Mouse (Mus musculus): Measurements from ENCODE around the gene Slco3a1. TPM values are rescaled to one million over a fixed set of nuclear protein-coding genes. Genes with fewer than 3 reads are reported as not detected.

Gene Slco3a1
- total RNA-seq, 2 experiments from 2014 or later = 3.3 to 4.4 TPM

DNA sequence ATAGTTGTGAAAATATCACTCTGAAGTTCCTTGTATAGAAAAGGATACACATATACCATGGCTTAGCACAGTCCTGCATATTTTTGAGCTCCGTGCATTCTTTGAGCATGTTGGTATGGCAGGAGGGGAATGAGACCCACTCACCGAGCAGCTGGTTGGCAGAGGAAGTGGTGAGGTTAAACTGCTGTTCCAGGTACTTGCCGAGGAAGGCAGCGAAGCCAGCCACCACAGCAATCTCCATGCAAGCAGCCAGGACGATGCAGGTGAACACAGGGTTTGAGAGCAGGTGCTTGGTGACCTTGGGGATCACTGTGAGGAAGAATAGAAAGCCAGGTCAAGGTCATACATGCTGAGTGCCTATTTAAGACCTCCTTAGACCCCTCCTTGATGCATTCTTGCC is 226.9 kb downstream of the Slco3a1 start:
- ATAC-seq (replicated peaks; ENCODE audit: low FRiP score, poor library complexity, severe bottlenecking) = no peak

DNA sequence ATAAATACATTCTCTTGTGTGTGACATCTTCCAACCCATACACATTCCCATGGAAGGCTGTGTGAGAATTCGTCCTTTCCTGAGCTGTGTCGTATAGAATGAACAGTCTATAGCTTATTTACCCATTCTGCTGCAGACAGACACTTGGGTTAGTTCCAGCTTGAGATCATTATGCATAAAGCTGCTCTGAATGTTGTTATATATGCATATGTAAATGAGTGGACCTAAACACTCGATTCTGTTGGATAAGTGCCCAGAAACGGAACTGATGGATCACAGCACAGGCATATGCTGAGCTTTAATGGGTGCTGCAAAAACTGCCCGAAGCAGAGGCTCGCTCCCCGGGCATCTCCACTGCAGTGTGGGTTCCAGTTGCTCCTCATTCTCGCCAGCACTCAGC is 229.5 kb downstream of the Slco3a1 start:
- no peak for ATAC-seq (replicated peaks; ENCODE audit: low FRiP score, poor library complexity, severe bottlenecking)

DNA sequence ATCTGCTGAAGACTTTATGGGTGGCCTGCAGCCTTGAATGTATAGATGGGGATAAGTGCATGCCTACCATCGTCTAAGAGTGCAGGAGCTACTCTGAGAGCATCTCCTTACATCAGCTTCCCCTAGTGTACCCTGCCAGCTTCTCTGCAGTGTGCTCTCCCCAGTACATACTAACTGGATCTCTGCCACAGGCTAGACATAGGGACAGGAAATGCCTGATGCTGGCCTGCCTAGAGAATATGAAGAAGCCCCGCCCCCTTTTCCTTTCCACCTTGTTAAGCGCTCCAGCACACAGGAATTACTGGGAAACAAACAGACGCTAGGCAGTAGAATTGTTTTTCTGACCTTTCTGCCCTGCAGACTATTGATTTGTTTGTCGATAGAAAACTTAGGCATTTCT is 230.9 kb downstream of the Slco3a1 start:
- no peak for ATAC-seq (replicated peaks; ENCODE audit: low FRiP score, poor library complexity, severe bottlenecking)

DNA sequence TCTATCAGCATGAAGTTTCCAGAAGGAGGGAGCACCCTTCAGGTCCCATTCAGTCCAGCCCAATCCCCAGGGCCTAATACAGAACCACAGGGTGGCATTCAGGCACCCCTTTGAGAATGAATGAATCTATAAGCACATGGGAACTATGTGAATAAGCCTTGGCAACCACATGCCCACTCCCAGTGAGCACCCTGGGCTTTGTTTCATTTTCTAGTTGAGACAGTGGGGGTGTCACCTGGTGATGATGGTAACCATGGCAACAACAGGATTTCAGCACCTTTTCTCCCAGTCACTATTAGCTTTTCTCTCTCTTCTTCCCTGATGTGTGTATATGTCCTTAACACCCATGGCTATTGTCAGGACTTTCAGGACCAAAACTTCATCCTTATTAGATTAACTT is 231.4 kb downstream of the Slco3a1 start:
- ATAC-seq (replicated peaks; ENCODE audit: low FRiP score, poor library complexity, severe bottlenecking) = no peak

DNA sequence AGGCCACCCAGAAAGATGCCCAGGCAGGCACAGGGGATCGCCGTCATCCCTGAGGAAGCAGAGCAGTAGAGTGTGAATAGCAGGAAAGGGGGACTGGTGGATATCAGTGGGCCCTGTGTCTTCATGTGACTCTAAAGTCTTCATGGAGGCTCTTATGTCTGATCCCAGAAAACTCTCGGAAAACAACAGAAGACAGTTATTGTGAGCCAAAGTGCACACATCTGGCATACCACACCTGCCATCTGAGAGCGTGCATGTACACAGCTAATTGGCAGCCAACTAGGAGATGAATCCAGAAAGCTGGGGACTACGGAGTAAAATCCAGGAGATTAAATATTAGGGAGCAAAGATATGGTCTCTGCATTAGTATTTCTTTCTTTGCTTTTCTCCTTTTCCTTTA is 233.9 kb downstream of the Slco3a1 start:
- no peak for ATAC-seq (replicated peaks; ENCODE audit: low FRiP score, poor library complexity, severe bottlenecking)

DNA sequence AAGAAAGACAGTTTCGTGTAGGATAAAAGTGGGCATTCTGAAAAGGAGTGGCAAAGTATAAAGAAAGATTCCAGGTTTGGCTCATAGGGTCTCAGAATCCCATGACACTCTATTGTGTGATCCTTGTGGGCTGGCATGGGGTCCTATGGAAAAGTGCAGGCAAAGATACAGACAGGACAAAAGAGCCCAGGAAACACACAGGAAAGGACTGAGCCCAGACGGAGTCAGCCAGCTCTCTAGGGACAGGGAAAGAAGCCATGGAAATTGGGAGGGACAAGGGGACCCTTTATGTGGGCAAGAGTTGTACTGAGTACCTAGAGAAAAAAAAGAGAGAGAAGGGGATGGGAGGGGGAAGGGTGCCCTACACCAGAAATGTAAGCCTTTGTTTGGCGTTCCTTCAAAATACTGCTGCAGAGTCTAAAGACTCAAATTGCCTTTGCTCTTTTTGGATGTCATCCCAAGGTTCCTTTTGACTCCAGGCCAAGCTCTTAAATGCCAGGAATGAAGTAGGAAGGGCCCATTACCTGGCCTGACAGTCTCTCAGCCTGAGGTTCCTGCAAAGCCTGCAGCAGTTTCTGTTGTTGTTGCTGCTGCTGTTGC is 238.6 kb downstream of the Slco3a1 start:
- ATAC-seq (replicated peaks; ENCODE audit: low FRiP score, poor library complexity, severe bottlenecking) = no peak

DNA sequence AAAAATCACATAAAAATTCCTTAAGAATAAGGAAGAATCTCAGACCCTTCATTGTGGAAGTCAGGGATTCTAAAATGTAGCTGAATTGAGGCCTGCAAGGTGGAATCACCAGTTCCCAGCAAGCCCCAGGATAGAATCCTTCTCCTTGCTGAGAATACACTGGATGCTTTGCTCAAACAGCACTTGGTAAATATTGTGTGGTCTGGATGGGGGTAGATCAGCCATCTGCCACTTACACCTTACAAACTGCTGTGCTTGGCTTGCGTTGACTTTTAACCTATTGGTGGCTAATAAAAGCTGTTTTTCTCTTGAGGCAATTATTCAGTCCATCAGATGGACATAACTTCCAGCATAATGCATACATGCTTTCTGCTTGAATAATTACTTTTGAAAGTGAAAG is 240.3 kb downstream of the Slco3a1 start:
- no peak for ATAC-seq (replicated peaks; ENCODE audit: low FRiP score, poor library complexity, severe bottlenecking)

DNA sequence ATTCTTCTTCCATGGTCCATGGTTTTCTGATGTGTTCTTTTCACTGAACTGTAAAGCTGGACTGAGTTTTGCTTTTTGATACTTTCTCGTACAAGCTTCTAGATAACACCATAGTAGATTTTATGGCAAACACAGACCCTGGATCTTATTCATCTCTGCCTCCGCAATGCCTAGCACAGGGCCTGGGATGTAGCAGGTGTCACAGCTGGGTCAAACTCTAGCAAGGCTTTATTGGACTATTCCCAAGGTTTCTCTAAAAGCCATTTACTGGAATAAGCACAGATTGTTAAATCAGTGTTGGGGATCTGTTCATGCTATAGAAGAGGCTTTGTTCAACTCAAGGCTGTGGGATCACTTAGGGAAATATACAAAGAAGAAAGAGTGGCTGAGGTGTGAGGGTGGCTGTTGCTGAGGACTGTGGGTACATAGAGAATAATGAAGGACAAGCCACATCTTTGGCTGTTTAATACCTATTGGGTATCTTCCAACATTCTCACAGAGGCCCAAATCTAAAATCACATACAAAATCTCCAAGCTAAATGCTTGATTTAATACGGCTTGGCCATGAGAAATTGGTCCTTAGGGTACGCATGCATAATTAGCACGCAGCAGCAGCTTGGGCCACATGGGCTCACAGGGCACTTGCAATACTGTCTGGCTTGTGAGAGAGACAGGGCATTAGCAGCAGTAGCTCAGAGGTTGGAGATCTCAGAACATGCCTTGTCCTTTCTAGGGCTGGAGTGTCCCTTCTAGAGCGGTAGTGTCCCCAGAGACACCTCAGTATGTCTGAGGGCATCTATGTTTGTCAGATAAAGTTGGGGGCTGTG is 241.1 kb downstream of the Slco3a1 start:
- ATAC-seq (replicated peaks; ENCODE audit: low FRiP score, poor library complexity, severe bottlenecking) = no peak

DNA sequence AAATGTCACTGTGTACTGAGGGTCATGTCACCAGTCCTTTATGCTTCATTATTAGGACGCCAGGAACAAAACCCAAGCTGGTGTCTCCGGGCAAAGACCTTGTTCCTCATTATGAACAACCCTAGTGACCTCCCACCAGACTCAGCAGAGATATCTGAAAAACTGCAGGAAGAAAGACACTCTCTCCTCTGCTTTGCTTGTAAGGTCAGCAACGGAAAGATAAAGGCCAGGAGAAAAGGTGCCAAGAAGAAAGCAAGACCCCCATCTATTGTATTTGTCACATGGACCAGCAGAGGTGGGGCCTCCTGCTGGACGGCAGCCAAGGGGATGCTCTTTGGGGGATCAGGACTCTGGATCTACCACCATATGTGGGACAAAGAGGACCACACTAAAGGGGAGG is 243.0 kb downstream of the Slco3a1 start:
- ATAC-seq (replicated peaks; ENCODE audit: low FRiP score, poor library complexity, severe bottlenecking) = no peak

DNA sequence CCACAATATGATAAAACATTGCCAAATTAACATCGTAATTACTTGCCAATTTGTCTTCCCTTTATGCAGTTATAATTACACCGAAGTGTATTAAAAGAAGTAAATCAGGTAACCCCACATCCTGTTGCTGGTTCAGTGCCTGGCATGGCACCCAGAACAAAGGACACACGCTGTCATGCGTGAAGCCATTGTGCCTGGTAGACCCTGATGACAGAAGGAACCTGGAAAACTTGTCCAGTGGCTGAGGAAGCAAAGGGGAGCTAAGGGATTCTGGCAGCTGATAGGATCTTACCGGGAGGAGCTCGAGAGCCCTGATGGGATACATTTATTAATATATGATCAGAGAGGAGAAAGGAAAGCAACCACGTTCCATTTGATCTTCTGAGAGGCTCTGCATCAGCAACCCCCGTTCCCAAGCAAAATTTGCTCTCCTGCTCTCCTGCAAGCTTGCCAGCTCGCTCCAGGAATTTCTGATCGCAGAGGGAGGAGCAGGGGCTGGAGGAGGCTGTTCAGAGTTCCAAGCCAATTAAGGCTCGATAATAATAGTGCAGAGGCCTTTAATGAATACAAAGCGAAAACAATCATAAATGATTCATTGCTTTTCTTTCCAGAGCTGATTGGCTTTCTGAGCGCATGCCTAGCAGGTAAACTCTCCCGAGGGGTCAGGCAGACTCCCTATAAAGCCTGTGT is 250.8 kb downstream of the Slco3a1 start:
- ATAC-seq (replicated peaks; ENCODE audit: low FRiP score, poor library complexity, severe bottlenecking) = no peak

DNA sequence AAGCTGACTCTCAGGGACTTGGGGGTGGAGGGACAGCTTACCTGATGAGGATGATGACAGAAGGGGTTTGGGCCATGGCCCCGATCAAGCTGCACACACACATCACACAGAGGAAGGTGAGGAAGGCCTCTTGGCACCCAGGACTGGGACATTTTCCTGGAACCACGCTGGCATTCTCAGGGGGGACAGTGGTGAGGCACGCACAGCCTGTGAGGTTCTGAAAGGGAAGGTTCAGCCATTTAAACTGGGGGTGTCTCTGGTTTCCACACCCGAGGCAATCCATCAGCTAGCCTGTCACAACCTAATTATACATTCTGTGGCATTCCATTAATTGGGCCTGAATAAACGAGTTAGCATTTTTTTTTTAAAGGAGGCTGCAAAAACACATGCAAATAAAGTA is 251.5 kb downstream of the Slco3a1 start:
- no peak for ATAC-seq (replicated peaks; ENCODE audit: low FRiP score, poor library complexity, severe bottlenecking)

DNA sequence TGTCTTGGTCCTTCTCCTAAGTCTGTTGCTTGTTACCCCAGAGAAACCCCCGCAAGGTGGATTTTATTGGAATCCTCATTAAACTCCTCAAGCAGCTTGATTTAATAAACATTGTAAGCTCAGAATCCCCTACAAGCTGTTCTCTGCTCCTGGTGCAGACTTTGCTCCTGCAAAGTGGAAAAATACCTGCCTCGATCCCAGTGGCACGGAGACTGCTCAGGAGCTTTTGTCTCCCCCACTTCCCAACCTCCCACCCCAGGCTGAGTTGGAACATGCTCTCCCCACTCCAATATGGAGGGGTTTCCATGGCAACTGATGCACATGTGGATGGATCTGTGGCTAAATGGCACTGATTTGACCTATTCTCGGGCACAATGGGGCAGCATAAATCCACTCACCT is 268.0 kb downstream of the Slco3a1 start:
- ATAC-seq (replicated peaks; ENCODE audit: low FRiP score, poor library complexity, severe bottlenecking) = no peak

DNA sequence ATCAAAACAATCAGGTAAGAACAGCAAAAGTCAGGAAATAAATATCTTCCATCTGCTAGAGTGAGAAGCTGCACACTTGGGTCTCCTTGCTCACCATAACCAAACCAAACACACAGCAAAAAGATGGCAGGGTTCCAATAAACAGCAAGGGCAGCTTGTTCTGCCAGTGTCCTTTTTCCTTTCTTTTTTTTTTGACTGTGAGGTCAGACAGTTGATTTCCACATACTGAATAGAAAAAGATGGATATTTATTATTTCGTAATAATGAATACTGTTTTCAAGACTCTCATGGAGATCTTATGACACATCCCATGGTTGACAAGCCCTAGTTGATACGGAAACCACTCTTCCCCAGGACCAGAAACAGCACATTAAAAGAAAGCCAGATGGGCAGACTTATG is 274.2 kb downstream of the Slco3a1 start:
- no peak for ATAC-seq (replicated peaks; ENCODE audit: low FRiP score, poor library complexity, severe bottlenecking)

DNA sequence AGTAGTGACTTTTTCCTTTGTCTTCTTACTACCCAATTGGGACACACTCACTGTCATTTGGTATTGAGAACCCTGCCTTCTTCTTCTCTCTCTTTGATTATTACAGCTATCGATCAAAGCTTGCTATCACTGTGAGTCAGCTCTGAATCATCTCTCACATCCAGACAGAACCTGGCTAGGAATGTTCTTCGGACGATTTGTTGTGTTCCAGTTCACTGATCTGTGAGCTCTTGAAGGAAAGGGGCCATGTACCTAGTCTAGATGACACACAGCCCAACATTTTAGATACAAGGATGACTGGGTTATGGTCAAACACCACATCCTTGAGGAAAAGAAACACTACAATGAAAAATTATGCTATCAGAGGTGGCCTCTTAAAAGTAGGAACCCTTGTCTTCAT is 275.2 kb downstream of the Slco3a1 start:
- ATAC-seq (replicated peaks; ENCODE audit: low FRiP score, poor library complexity, severe bottlenecking) = no peak

DNA sequence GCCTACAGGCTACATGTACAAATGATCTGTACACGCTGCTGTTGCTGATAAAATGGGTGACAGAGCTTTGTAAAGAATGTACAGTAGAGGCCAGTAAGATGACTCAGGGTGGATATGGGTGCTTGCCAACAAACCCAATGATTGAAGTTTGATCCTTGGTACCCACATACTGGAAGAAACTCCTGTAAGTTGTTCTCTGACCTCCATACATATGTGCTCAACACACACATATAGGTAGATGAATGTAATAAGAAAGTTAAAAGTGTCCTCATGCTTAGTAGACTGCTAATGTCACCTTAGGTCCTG is 284.5 kb downstream of the Slco3a1 start:
- no peak for ATAC-seq (replicated peaks; ENCODE audit: low FRiP score, poor library complexity, severe bottlenecking)

DNA sequence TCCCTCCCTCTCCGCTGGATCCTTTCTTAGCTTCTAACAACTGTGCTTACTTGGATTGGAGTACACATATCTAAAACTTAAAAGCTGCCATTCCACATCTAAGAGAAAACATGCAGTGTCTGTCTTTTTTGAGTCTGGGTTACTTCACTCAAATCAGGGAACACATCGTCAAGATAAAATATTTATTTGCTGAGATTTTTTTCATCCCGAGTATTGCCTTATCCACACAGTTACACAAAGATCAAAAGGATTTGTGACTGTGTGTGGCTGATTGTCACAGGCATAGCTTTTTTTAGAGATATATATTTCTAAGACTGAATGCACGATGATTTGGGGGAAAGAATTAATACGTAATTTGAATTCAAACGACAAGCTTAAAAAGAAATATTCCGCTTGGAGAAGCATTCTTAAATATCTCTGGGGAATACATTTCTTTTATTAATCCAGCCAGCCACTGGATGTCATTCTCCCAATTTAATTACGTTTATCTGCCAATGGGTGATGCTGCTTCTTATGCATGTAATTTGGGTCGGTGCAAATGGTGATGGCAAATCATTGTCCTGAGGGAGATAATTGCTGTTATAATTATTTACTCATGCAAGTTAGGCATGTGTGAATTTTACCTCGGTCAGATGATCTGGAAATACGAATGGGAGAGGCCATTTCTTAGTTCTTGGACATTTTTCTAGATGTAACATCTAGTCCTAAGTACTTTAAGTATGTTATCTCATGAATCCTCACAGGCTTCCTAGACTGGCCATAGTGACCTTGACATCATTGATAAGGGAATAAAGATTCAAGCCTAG is 285.1 kb downstream of the Slco3a1 start:
- ATAC-seq (replicated peaks; ENCODE audit: low FRiP score, poor library complexity, severe bottlenecking) = no peak

DNA sequence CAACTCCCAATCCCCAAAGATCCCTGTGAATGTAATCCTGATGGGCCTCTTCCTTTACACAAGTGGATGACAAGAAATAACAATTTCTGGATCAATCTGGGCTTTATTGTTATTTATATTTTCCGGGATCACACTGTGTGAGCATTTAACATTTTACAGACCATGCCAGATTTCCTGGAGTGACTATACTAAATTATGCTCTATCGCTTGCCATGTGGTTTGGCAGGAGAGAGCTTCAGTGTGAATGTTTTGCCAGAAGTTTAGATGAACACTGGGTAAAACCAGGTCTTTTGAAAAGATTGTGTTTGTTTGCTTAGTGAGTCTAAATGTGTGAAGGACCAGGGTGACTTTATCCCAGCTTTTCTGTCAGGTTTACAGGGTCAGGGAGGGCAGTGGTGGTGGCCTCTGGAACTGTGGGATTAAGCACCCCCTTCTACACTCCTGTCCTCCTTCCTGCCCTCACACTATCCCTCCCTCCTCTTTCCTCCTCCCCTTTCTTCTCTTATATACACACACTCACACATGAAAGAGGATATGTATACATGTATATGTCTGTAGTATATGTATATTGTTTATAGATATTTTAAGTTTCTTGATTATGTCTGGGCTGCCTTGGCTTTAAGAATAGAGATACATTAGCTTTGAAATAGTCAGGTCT is 287.9 kb downstream of the Slco3a1 start:
- no peak for ATAC-seq (replicated peaks; ENCODE audit: low FRiP score, poor library complexity, severe bottlenecking)

DNA sequence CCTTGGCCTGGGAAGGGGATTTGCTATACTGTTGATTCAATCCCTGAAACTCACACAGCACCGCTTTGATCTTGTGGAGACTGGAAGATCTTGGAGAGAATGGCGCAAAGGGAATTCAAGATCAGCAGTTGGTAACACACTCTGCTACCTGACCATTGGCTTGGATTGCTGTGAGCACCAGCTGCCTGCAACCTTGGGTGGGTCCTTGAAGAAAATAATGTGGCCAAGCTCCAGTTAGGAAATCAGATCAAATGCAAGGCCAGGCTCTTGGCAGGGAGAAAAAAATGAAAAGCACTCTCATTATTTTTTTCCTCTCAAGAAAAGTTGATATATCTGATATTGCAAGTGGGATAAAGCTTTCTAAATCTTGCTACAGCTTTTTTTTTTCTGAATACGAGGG is 298.3 kb downstream of the Slco3a1 start:
- ATAC-seq (replicated peaks; ENCODE audit: low FRiP score, poor library complexity, severe bottlenecking) = no peak

DNA sequence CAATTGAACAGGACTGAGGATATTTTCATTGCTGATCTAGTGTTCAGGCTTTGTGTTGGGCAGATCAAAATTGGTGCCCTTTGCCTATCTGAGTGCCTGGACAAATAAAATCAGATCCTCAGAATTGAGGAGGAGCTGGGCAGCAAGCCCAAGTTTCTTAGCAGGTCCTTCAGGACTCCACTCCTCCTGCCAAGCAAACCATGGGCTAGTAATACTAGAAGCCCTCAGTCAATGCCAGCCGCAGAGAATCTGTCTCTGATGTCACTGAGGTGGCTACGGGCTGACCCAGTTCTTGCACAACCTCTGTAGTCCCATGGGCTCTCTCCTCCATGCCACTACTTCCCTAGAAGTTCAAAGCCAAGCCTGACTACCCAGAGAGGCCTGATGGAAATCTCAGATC is 302.5 kb downstream of the Slco3a1 start:
- ATAC-seq (replicated peaks; ENCODE audit: low FRiP score, poor library complexity, severe bottlenecking) = no peak

DNA sequence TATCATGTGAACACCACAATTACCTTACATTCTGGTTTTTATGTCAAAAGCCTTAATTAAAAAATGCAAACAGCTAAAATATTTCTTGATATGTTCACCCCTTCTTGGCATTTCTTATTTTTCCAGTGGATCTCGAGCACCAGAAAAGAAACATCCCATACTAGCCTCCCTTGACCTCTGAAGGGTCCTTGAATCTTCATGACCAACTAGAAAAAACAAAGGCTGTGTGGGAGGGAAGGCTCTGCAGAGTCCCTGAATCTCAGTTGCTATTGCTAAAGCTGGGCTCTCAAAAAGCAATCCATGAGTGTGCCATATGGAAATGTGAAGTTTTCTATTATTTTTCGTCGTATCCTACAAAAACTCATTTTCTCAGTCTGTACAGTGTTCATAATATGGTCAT is 313.3 kb downstream of the Slco3a1 start:
- no peak for ATAC-seq (replicated peaks; ENCODE audit: low FRiP score, poor library complexity, severe bottlenecking)
